Mouse (Mus musculus) frontal cortex, postnatal 14 days (tissue): ENCODE measurements around the gene Mapt.
"Not testable (repeated sequence)": the region's sequence is repeated elsewhere in the genome, so short reads cannot be mapped to it uniquely, and the experiment has no call there.

ENCODE experiments used
- DNase-seq, 2 experiments: peaks; one replicate each; pipeline ENCODE4 v3.0.0; 2022; ENCODE audit warnings: low spot score in 2 of 2

Mapt gene

DNA sequence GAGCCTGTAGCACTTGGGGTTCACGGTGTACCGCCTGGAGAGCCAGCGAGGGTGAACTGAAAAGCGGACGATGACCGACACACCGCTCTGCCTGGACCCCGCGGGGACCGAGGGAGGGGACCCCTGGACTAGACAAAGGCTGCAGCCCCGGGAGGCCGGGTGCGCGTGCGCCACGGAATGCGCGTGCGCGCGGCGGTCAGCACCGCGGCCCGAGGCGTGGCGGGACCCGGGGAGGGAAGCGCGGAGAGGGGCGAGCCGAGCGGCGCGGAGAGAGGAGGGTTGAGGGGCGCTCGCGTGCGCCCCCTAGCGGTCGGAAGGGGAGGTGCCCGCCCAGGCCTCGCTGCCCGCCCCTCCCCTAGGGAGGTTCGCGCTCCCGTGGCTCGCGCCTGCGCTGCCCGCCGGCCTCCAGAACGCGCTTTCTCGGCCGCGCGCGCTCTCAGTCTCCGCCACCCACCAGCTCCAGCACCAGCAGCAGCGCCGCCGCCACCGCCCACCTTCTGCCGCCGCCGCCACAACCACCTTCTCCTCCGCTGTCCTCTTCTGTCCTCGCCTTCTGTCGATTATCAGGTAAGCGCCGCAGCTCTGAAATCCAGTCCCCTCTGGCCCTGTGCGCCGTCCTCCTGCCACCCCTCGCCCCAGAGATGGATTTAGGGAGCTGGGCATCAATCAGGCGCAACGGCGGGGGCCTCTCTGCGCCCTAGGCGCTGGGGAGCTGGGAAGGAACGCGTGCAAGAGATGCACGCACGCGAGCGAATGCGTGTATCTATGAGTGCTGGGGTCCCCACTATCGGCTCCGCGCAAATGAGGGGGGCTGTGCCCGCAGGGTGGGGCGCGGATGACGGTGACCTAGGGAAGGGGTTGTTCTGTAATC, at the start of gene Mapt:
TSS of gene Mapt (plus strand) at position 350 of the 871 bp plus-strand sequence.
- peak; percentile 80 to 86 for DNase-seq

DNA sequence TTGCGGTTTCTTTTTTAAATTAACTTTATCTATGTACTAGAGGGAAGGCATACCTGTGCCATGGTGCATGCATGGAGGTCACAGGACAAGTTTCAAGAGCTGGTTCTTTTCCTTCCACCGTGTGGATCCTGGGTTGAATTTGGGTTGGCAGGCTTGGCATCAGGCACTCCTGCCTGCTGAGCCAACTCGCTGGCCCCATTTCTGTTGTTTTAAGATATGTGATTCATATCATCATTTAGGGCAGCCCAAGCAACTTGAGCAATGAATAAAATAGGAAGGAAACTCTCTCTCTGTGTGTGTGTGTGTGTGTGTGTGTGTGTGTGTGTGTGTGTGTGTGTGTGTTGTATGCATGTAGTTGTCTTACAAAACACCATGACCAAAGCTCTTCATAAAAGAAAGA, 49.0 kb upstream of the Mapt start:
- no peak for DNase-seq

DNA sequence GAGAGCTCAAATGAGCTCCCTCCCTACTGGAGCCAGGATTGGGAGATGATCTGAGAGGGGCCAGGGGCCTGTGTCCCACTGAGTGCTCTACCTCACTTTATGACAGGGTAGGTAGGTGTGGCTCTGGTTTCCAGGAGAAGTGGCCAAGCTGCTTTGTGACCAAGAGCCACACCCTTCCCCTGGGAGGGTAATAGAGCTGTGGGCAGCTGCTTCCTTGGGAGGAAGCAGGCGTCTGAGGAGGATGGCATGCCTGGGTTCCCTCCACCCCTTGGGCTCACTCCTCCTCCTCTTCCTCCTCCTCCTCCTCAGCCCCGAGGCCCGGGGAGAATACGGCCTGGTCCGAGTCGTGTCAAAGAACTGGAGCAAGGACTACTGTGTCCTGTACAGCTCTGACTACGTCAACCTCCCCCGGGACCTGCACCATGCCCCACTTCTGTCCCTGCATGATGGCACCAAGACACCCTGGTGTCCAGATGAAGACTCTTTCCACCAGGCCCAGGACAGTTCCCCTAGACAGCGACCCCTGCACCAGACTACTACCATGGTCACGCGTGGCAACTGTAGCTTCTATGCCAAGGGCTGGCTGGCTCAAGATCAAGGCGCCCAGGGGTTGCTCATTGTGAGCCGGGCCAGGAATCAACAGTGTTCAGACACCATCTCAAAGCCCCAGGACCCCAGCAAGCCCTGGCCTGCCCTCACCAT, 44.9 kb upstream of the Mapt start, which contains the start of gene Sppl2c:
TSS of gene Sppl2c (plus strand) at position 193 of the 702 bp plus-strand sequence.
- no peak for DNase-seq

DNA sequence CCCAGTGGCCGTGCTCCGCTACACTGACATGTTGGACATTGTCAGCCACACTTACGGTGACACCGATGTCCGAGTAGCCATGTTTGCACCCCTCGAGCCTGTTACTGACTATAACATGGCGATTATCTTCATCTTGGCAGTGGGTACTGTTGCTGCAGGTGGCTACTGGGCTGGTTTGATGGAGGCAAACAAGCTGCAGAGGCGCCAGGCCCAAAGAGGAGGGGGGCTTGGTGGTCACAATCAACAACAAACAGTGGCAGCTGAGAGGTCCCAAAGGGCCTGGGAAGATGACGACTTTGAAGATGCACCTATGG, 44.4 kb upstream of the Mapt start:
- no peak for DNase-seq

DNA sequence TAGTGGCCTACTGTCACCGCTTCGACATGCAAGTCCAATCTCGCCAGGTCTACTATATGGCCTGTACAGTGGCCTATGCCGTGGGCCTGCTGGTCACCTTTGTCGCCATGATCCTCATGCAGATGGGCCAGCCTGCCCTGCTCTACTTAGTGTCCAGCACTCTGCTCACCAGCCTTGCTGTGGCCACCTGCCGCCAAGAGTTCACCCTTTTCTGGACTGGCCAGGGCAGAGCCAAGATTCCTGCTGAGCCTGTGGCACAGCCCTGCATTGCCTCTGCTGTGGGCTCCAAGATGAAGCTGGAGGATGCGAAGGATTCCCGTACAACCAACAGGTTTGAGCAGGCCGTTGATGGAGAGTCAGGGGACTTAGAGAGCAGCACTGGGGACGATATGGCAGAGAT, 43.4 kb upstream of the Mapt start:
- no peak for DNase-seq

DNA sequence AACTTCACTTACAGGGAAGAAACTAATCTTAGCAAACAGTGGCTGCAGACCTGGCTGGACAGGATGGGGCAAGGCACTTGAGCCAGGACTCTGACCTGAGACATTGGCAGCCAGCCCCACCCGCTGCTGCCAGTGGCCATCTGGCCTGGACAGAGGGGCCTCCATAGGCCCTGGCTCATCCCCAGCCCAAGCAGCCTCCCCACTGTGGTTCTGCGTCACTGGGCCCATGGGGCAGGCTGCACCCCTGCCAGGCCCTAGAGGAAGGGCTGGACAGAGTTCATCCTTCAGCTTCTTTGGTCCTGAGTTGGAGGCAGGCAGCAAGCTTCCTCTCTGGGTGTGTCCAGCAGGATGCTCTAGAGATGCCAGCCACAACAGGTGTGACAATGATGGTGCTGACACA, 41.2 kb upstream of the Mapt start:
- DNase-seq, result no peak

DNA sequence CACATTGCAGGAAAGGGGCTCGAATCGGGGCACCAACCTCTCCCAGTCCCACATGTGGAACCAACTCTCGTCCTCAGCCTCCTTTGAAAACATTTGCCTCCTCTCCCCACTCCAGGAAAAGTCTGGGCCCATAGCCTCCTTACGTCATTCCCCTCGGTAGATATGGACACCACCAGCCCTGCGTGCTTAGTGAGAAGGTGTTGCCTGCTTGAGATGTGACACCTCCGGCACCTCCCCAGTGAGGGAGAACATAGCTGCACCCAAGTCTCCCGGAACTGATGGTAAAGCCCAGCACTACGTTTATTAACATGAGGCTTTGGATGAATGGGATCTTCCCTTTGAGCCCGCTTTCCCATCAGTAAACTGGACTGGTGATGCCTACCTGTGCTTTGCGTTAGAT, 35.8 kb upstream of the Mapt start:
- no peak for DNase-seq

DNA sequence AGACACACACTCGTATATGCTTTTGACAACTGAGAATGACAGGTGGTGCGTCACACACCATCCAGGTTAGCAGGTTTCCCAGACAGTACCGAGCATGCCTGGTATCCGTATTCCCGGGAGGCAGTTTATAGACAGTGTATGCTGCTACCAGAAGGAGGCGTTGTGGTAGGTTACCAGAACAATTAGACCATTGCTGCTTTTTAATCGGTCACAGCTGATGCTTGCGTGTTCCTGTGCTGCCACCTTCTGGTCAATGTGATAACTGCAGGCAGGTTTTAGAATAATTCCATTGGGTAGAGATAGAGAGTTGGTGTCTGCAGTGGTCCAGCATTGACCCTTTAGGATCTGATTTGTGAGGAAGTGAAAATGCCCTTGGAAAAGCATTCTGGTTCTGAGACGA, 35.4 kb upstream of the Mapt start:
- DNase-seq, result peak; percentile 76 to 88

DNA sequence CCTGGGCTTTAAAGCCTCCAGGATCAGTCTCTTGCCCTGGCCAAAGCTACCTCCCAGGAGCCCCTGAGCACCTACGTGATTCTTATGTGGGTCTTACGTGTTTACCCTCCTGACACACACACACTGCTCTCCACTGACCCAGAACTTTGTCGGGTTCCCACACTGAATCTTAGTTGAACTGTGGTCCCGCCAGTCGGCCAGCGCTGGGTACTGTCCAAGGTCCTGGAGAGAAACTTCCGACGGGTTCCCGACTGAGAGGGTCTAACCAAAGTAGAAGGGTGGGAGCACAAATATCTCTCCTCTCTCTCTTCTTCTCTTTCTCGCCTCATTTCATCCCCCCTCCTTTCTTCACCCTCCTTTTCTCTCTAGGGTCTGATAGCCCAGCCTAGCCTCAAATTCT, 33.3 kb upstream of the Mapt start:
- DNase-seq, result no peak

DNA sequence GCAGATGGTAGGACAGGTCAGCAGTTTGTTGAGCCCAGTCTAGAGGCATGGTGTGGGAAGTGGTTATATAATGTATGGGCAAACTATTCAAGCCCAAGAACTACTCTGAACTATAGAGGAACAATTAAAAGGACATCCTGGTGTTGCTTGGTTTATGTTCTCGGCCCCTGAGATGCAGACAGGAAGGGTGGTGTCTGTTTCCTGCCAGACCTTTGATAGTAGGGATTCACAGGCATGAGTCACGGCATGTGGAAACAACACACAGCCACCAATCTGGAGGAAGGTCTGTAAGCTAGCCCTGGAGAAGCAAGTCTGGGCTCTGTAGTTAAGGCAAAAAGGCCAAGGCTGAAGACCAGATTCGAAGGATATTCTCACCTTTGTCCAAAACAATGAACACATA, 27.9 kb upstream of the Mapt start:
- DNase-seq, result no peak

DNA sequence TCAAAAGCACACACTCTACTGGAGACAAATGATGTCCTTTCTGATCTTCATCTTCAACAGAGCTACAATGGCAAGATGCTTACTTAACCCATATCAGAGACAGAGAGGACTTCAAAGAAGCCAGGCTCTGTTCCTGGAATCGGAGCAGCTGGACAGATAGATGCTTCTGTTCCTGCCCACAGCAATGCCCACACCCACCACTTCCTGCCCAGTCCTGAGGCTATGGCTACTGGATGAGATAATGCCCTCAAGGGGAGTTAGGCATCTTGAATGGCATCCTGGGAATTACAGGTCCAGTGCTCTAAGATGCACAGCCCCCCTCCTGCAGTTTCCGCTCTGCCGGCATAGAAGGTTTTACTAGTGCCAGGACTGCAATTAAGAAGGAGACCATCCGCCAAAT, 24.6 kb upstream of the Mapt start:
- DNase-seq, result no peak

DNA sequence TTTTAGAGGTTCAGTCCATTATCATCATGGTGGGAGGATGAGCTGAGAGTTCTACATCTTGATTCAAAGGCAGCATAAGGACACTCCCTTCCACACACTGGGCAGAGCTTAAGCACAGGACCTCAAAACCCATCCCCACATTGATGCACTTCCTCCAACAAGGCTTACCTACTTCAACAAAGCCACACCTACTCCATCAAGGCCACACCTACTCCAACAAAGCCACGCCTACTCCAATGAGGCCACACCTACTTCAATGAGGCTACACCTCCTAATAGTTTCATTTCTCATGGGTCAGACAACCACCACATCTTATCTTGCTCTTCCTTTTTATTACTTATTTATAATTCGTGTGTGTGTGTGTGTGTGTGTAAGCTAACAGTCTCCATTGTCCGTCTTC, 22.1 kb upstream of the Mapt start:
- DNase-seq, result no peak

DNA sequence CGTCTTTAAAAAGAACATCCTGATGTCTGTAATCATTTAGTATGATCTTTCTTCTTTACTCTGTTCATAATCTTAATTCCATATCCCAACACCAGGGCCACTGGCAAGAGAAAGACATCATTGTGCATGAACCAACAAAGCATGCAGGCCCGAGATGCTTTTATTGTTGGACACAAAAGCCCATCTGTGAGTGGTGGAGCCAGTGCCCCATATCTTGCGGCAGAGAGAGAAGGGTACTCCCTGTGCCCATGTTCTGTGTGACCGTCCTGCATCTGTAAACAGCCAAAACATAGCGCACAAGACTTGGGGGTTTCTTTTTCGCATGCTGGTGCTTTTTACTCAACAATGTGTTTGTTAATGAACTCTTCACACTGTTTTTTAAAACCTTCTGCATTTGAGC, 19.9 kb upstream of the Mapt start:
- DNase-seq, result no peak

DNA sequence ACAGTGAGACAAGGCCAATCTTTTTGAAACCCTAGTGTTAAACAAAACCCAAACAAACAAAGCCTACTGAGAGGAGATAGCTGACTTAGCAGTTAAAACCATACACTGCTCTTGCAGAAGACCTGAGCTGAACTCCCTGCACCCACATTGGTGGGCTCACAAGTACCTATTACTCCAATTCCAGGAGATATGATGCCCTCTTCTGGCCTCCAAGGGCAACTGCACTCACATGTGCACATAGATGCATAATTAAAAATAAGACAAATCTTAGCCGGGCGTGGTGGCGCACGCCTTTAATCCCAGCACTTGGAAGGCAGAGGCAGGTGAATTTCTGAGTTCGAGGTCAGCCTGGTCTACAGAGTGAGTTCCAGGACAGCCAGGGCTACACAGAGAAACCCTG, 17.1 kb upstream of the Mapt start:
- not testable (repeated sequence) for DNase-seq

DNA sequence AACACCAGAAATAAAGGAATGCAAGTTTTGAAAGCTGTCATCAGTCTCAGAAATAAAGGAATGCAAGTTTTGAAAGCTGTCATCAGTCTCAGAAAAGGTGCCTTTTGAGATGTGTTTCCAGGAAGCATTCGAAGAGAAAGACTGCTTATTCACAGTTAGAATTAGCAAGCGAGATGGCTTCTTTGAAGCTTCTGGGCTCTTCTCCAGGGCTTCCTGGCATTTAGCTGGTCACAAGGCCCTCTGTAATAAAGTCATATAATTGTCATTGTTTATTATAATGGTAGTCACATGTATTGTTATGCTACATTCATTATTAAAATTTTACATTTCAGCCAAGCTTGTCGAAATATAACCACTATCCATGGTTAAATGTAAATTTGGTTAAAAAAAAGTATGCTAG, 13.1 kb upstream of the Mapt start:
- DNase-seq, result no peak

DNA sequence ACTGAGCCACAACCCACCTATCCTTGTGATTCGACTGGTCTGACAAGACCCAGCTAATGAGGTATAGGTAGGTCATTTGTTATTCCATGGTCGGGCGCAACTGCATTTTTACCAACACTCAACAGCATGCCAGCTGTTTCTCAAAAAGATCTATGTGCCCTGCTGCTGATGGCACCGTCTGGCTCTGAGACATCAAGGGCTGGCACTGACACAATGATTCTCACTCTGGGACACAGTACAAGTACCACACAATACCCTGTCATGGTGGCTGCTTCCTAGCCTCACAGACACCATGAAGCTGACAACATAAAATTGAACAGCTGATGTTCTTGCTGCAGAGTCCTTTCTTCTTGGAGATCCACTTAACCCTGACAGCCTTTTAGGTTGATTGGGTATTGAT, 10.9 kb upstream of the Mapt start:
- no peak for DNase-seq

DNA sequence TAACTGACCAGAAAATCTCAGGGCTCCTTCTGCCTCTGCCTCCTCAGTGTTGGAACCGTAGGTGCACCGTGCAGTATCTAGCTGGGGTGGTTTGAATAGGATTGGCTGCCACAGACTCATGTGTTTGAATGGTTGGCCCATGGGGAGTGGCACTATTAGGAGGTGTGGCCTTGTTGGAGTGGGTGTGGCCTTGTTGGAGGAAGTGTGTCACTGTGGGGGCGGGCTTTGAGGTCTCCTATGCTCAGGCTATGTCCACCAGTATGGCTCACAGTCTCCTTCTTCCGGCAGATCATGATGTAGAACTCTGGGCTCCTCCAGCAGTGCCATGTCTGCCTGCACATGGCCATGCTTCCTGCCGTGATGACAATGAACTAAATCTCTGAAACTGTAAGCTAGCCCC, 9.4 kb upstream of the Mapt start:
- DNase-seq, result no peak

DNA sequence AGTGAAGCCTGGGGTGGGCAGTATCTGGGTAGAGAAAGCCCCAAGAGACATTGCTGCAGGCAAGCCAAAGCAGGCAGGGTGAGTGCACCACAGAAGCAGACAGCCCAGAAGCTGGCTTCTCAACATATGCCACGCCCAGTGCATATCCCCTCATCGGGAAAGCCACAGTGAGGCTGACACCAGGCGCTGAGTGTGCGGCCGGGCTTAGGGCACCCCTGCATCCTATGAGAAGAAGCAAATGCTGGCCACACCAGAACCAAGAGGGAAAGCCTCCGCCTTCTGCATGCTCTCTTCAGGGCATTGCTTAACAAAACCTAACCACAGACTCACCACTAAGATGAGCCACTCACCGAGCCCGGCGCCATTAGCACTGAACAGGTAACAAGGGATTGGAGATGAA, 7.9 kb upstream of the Mapt start:
- DNase-seq, result no peak

DNA sequence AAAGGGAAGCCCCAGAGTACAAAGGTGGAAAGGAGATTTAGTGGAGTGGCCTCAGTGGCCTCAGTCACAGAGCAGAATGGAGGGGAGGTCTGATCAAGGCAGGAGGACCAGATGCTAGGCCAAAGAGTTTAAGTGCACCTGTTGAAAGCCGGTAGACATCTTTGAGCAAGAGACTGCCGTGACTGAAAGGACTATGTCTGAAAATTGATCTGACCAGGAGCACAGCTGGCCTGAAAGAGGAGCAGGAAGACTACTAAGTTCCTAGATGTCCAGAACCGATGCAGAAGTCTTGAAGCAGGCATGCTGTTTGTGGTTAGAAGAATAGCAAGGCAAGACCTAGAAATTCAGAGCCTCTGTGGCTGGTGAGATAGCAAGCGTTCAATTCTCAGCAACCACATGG, 1.8 kb upstream of the Mapt start:
- DNase-seq, result no peak

DNA sequence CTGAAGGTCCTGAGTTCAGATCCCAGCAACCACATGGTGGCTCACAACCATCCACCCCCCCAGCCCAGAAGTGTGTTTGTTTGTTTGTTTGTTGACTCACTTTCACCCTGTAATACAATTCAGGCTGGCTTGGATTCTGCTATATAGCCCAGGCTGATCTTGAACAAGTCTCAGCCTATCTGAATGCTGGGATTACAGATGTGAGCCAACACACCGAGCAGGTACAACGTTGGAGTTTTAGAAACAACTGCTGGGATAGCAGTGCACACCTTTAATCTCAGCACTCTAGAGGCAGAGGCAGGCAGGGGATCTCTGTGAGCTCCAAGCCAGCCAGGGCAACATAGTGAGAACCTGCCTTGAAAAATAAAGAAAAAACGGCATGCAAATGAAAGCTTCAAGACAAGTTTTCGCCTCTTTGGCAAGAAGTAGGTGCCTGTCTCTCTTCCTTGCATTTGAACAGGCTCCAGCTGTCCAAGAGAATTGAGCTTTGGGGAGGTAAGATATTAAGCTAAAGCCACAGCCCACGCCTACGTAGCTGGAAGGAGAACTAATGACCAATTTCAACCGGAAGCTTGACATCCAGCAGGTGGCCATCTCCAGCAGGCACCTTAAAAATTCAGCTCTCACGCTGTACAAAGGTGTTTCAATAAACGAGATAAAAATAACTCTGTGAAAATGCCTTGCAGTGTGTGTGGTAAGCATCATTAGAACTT, 968 bp upstream of the Mapt start:
- no peak for DNase-seq

DNA sequence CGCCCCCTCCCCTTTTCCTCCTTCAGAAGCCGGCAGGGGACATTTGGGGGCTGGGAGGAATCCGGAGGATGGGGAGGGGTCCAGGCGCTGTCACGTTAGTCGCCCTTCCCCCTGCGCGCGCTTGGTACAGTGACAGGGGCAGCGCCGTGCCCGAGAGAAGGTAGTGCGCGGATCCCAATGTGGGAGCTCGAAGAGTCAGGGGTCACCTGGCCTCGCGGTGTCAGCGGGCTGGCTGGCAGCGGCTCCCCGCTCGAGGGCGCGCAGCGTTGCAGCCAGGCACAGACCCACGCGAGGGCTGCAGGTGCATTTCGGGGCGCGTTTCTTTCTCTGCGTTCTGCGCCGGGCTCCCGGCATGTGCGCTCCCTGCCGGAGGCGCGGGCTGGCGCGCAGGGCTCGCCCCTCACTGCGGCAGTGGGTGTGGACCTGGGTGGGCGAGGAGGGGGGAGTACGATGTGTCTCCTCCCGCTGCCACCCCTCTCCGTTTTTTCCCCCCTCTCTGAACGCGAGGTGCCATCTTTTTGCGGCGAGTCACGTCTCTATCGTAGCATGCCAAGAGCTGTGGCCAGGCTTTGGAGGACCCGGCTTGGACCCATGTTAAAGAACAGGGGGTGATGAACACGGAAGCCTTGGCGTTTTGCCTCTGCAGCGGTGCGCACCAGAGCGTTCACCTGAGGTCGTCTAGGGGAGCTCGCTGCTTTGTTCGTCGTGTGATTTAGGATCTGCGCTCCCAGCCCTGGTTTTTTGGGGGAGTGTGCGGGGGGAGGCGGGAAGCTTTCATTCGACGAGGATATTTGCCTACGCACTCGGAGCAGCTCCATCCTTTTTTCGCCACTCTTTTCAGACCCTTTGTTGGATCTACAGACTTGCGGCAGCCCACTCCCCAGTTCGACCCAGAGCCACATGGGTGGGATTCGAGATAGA, 1.2 kb downstream of the Mapt start:
- peak; percentile 70 to 74 for DNase-seq

DNA sequence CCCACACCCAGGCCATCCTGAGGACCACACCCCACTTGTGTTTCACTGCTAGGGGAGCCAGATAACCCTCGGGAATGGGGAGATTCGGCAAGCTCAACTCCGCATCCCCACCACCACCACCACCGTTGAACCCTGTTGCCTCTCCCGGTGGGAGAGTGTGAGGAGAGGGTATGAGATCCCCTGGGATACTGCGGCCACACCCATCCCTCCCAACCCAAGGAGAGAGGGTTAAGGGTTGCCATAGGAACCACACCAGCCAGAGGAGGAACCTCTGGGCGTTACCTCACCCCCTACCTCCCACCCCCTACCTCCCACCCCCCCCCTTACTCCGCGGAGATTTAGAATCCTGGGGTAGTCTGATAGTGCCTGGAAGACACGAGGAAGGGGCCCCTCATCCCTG, 1.9 kb downstream of the Mapt start:
- no peak for DNase-seq
